Mouse (Mus musculus): ENCODE data around the gene Aven.

Gene Aven

GRCm38 (mm10) chr2:112490483-112491196 is 2.1 kb upstream of the Aven start:
- no peak for DNase-seq (ENCODE audit: low read depth, low spot score)

- DNase-seq (ENCODE audit: low read depth, low spot score) = no peak
Measured at GRCm38 (mm10) chr2:112491629-112492028, 1.1 kb upstream of the Aven start.

- peak; percentile 20 for DNase-seq (ENCODE audit: low read depth, low spot score)
Measured at GRCm38 (mm10) chr2:112492431-112492855, 321 bp upstream of the Aven start.

GRCm38 (mm10) chr2:112493539-112494260 is 936 bp downstream of the Aven start:
- DNase-seq (ENCODE audit: low read depth, low spot score) = no peak

- DNase-seq (ENCODE audit: low read depth, low spot score) = no peak
Measured at GRCm38 (mm10) chr2:112497851-112498250, 5.1 kb downstream of the Aven start.

GRCm38 (mm10) chr2:112501209-112501608 is 8.4 kb downstream of the Aven start:
- DNase-seq (ENCODE audit: low read depth, low spot score) = peak; percentile 76

GRCm38 (mm10) chr2:112503978-112504377 is 11.2 kb downstream of the Aven start:
- no peak for DNase-seq (ENCODE audit: low read depth, low spot score)

- DNase-seq (ENCODE audit: low read depth, low spot score) = no peak
Measured at GRCm38 (mm10) chr2:112506841-112507435, 14.2 kb downstream of the Aven start.

GRCm38 (mm10) chr2:112507444-112507843 is 14.7 kb downstream of the Aven start:
- no peak for DNase-seq (ENCODE audit: low read depth, low spot score)

- DNase-seq (ENCODE audit: low read depth, low spot score) = peak; percentile 32
Measured at GRCm38 (mm10) chr2:112510140-112510539, 17.4 kb downstream of the Aven start.

GRCm38 (mm10) chr2:112513036-112513435 is 20.3 kb downstream of the Aven start:
- no peak for DNase-seq (ENCODE audit: low read depth, low spot score)

GRCm38 (mm10) chr2:112516728-112517127 is 24.0 kb downstream of the Aven start:
- DNase-seq (ENCODE audit: low read depth, low spot score) = no peak

GRCm38 (mm10) chr2:112517218-112517617 is 24.5 kb downstream of the Aven start:
- DNase-seq (ENCODE audit: low read depth, low spot score) = no peak

- no peak for DNase-seq (ENCODE audit: low read depth, low spot score)
Measured at GRCm38 (mm10) chr2:112518541-112518940, 25.8 kb downstream of the Aven start.

GRCm38 (mm10) chr2:112520526-112521482 is 28.0 kb downstream of the Aven start:
- DNase-seq (ENCODE audit: low read depth, low spot score) = no peak

GRCm38 (mm10) chr2:112526933-112527332 is 34.2 kb downstream of the Aven start:
- DNase-seq (ENCODE audit: low read depth, low spot score) = no peak

- DNase-seq (ENCODE audit: low read depth, low spot score) = no peak
Measured at GRCm38 (mm10) chr2:112532812-112533496, 40.2 kb downstream of the Aven start.

GRCm38 (mm10) chr2:112534677-112535222 is 42.0 kb downstream of the Aven start:
- no peak for DNase-seq (ENCODE audit: low read depth, low spot score)

GRCm38 (mm10) chr2:112538783-112539182 is 46.0 kb downstream of the Aven start:
- DNase-seq (ENCODE audit: low read depth, low spot score) = no peak

- no peak for DNase-seq (ENCODE audit: low read depth, low spot score)
Measured at GRCm38 (mm10) chr2:112541695-112542285, 49.0 kb downstream of the Aven start.
